Mouse (Mus musculus) erythroblast, embryonic 14.5 days (primary cell): ENCODE data around the gene Prkce.

Experiments
- GATA1 ChIP-seq: IDR thresholded peaks from 2 replicates; pipeline ENCODE4 v1.6.1; 2012; ENCODE audit warnings: low read length, inconsistent platforms, mixed read lengths
- TAL1 ChIP-seq: IDR thresholded peaks from 3 replicates; pipeline ENCODE4 v1.6.1; 2012; ENCODE audit warnings: low read length, inconsistent platforms, mixed read lengths

GRCm38 (mm10) chr17:86514974-86515620 is 347.5 kb downstream of the Prkce start:
- TF ChIP-seq TAL1 (no peak), GATA1 (no peak)
